Mouse (Mus musculus) G1E-ER4 (cell line): ENCODE measurements around the gene Napsa. TPM values are rescaled to one million over a fixed set of nuclear protein-coding genes. Genes with fewer than 3 reads are reported as not detected.

Source experiments
- GATA1 ChIP-seq: IDR thresholded peaks from one replicate; pipeline ENCODE4 v1.8.0; 2012; ENCODE audit warnings: low read length, inconsistent platforms
- polyA plus RNA-seq: library from polyadenylated mRNA; stranded (reverse); fragments of >175 nt; gene quantifications from 2 replicates; pipeline ENCODE4 v1.2.3, GENCODE M21; 2012

Napsa gene
- polyA plus RNA-seq, 1 experiment, result 0.14 TPM

GRCm38 (mm10) chr7:44551731-44552130, 20.4 kb upstream of the Napsa start:
- TF ChIP-seq GATA1, result no peak

DNA sequence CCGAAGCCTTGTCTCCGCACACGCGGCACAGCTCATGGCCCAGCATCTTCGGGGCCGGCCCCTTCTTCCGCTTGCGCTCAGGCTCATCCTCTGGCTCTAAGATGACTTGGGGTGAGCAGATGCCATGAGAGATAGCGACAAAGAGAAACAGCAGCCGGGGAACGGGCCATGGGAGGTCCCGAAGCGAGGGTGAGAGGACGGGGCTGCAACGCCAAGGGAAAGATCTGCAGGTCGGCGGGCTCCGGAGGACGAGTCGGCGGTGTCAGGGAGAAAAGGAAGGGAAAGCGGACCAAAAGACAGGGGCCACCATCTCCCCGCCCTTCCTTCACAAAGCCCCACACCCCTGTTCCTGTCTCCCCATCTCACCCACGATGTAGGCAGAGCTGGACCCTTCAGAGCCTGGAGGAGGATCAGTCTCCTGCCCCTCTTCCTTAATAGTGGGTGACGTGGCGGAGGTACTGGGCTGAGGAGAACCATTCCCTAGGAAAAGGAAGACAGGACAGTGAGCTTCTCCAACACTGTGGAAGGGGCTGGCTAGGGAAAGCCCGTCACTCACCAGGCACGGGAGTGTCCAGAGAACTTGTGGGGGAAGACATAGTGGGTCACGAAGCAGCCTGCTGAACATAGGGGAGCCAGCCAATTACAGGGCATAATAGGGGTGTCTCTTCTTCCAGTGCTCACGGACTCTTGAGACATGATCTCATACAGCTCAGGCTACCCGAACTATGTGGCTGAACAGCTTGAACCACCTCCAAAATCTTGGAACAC, 19.9 kb upstream of the Napsa start:
- TF ChIP-seq GATA1, result no peak

- TF ChIP-seq GATA1, result no peak
Measured at GRCm38 (mm10) chr7:44553196-44553764, 18.9 kb upstream of the Napsa start.

- no peak for TF ChIP-seq GATA1
Measured at GRCm38 (mm10) chr7:44553826-44554225, 18.4 kb upstream of the Napsa start, which contains the start of gene Nr1h2. TSS of gene Nr1h2 (minus strand) at chr7:44553951.

GRCm38 (mm10) chr7:44557629-44558028, 14.6 kb upstream of the Napsa start:
- no peak for TF ChIP-seq GATA1

DNA sequence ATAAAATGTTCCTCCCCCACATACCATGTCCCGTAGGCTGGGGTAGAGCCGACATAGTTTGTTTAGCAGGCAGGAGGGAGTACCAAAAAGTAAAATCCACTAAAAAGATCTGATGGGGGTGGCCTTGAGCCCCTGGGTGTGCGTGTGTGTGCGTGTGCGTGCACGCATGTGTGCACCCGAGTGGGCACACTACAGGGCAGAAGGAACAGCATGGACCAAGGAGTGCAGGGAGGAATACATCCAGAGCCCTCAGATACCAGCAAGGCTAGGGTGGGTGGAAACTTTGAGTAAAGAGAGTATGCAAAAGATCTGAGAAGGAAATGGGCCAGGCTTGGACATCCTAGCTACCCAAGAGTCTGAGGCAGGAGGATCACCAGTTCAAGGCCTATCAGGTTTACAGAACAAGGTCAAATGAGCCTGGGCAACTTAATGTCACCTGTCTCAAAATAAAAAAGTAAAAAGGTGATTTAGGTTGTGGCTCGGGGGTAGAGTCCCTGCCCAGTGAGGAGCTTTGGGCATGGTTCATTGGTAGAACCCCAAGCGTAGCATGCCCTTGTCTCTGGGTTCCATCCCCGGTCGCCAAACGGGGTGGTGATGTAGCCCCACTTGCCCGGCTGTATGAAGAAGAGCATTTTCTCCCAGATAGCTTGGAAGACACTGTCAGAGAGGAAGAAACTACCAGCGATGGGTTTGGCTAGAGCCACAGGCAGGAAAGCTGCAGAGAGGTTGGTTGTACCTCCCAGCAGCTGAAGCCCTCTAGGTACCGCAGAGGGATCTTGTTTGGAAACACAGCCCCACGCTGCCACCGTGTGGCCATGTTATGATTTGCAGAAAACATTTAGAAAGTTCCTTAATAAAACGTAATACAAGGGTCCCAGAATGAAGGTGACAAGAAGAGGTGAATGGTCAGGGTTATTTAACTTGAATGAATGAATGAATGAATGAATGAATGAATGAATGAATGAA, 11.5 kb upstream of the Napsa start:
- TF ChIP-seq GATA1, result no peak

- no peak for TF ChIP-seq GATA1
Measured at GRCm38 (mm10) chr7:44563284-44563683, 8.9 kb upstream of the Napsa start.

DNA sequence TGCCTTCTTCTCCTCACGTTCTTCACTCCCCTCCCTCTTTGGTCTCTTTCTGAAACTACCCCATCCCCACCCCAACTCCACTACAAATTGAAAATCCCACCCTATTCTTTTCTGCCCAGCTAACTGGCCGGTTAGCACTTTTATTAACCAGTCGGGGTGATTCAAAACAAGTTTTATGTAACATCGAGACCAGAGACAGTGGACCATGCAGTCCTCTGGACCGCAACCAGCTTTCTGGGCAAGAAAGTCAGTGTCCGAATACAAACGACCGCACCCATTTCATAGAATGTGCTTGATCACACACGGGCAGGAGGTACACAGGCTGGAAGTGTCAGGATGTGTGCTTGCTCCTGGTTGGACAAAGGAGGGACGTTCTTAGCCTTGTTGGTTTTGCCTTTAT, 7.7 kb upstream of the Napsa start:
- TF ChIP-seq GATA1, result no peak

GRCm38 (mm10) chr7:44565414-44565813, 6.8 kb upstream of the Napsa start:
- no peak for TF ChIP-seq GATA1

GRCm38 (mm10) chr7:44568803-44569202, 3.4 kb upstream of the Napsa start:
- TF ChIP-seq GATA1, result no peak

DNA sequence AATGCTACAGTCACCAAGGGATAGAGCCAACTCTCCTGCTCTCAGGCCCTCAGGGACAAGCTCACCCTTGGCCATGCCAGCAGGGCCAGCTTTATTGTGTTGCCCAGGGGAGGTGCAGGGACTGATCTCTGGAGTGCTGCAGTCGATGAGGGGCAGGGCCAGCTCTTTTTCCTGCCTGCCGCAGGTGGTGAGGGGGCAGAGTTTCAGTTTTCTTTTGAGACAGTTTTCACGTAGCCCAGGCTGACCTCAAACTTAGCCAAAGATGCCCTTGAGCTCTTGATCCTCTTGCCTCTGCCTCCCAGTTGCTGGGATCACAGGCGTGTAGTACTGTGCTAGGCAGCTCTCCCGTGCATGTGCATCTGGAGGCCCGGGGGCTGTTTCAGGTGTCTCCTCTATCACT, 1.2 kb upstream of the Napsa start:
- TF ChIP-seq GATA1, result no peak

- TF ChIP-seq GATA1, result no peak
Measured at GRCm38 (mm10) chr7:44571811-44572210, 369 bp upstream of the Napsa start.

DNA sequence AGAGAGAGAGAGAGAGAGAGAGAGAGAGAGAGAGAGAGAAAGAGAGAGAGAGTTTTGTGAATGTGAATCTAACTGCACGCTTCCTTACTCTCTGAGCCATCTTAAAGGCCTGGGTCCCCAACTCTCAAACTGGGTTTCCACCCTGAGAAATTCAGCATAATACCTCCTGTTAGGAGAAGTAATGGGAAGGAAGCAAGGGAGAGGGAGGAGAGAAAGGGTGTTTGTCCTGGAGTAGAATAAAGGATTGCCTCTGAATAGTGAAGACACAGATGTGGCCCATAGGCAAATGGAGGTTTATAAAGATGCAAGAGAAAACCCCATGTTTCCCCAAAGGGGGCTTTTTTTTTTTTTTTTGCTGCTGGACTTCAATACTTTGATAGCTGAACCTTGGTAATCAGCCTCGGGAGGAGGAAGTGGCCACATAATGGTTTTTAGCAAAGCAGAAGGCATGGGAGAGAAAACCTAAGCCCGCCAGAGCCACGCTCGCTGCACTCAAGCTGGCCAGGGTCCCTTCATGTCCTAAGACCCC, 840 bp downstream of the Napsa start:
- TF ChIP-seq GATA1, result no peak

- no peak for TF ChIP-seq GATA1
Measured at GRCm38 (mm10) chr7:44576333-44576844, 4.2 kb downstream of the Napsa start.

DNA sequence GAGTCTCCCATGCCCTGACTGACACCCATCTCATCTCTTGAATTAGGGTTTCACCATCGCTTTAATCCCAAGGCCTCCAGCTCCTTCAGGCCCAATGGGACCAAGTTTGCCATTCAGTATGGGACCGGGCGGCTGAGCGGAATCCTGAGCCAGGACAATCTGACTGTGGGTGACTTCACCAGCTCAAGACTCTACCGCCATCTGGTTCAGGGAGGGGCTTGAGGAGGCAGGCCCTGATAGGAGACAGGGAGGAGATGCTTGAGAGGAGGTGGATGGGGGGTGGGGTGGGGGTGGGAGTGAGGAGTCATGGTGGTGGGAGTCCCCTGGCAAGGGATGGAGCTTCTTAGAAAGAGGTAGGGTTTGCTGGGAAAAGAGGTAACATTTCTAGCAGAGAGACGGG, 9.5 kb downstream of the Napsa start:
- no peak for TF ChIP-seq GATA1

DNA sequence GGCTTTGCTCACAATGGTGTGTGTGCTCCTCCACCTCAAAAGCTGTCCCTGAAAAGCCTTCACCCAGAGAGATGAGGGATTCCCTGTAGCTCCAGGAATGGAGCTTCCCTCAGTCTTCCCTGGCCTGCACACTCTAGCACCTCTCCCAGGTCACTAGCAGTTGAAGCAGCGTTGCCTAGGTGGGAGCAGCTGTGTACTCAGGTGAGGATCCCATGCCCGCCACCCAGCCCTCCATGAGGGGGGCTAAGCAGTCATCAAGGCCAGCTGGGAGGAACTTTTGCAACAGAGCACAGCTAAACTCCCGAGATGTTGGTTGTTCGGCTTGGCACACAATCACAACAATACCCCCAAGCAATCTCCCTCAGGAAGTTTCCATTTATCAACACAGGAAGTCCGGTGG, 10.5 kb downstream of the Napsa start:
- TF ChIP-seq GATA1, result no peak

GRCm38 (mm10) chr7:44583146-44583545, 11.0 kb downstream of the Napsa start:
- no peak for TF ChIP-seq GATA1
